Mouse (Mus musculus) spleen, adult 2 months (tissue): ENCODE data around the gene Map3k1. TPM values are rescaled to one million over a fixed set of nuclear protein-coding genes. Genes with fewer than 3 reads are reported as not detected.

ENCODE experiments used
- DNase-seq, 2 experiments: peaks; one replicate each; pipeline versions ENCODE4 v3.0.0 to v3.0.0-alpha.2; 2012 to 2021; ENCODE audit warnings: low spot score in 2 of 2, low read depth in 1 of 2
- H3K27ac ChIP-seq: fragments of 200-500 bp; 2 replicates; pipeline ENCODE4 v1.5.1; 2012; ENCODE audit warnings: low read length, inconsistent platforms; ENCODE audit not compliant: insufficient read depth
- H3K27me3 ChIP-seq: fragments of 200-500 bp; 2 replicates; pipeline ENCODE4 v1.6.1; 2012; ENCODE audit warnings: mild to moderate bottlenecking, moderate library complexity, low read length, inconsistent platforms; ENCODE audit not compliant: control insufficient read depth, insufficient read depth
- H3K36me3 ChIP-seq: fragments of 200-500 bp; 2 replicates; pipeline ENCODE4 v1.6.1; 2012; ENCODE audit warnings: mild to moderate bottlenecking, low read length, inconsistent platforms; ENCODE audit not compliant: control insufficient read depth, insufficient read depth
- H3K4me1 ChIP-seq: fragments of 200-500 bp; 2 replicates; pipeline ENCODE4 v1.6.1; 2011; ENCODE audit warnings: inconsistent platforms; ENCODE audit not compliant: control insufficient read depth, insufficient read depth, insufficient read length
- H3K4me3 ChIP-seq: fragments of 200-500 bp; 2 replicates; pipeline ENCODE4 v1.5.1; 2011; ENCODE audit warnings: mild to moderate bottlenecking, inconsistent platforms; ENCODE audit not compliant: insufficient read depth, insufficient read length; ENCODE audit errors: extremely low read depth
- CTCF ChIP-seq: fragments of 200-500 bp; IDR thresholded peaks from 2 replicates; pipeline ENCODE4 v1.5.1; 2011; ENCODE audit warnings: mild to moderate bottlenecking, inconsistent platforms; ENCODE audit not compliant: insufficient read depth, insufficient read length, insufficient replicate concordance; ENCODE audit errors: extremely low read depth
- POLR2A ChIP-seq: fragments of 200-500 bp; IDR thresholded peaks from 2 replicates; pipeline ENCODE4 v1.6.1; 2011; ENCODE audit warnings: low read depth, low read length, inconsistent platforms
- WGBS: fragments of 180-500 bp; shearing (Covaris S2); methylation state at CpG from one replicate; pipeline ENCODE4 v1.1.7; 2018; 5-methylcytosine and 5-hydroxymethylcytosine counted together
- polyA plus RNA-seq: library from polyadenylated mRNA; depleted of rRNA; stranded (reverse); fragments of >200 nt; gene quantifications from 2 replicates; pipeline ENCODE4 v1.2.3, GENCODE M21; 2012

Map3k1 gene
- polyA plus RNA-seq, 1 experiment, result 45.1 TPM

DNA sequence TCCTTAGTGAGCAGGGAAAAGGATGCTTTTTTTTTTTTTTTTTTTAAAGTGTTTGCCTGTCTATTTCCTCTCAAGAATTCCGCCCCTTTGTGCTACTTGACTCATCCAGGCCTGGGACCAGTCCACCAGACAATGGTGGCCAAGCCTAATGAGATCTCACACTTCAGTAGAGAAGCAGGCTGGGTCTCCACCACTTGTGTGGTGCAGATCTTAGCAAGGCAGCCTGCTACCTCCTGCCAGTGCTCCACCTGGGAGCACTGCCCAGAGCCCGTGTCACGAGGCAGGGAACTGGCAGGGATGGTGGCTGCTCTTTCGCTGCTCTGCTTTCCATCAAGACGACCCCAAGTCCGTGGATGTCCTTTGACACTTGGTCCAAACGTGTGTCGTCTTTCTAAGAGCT, 25.3 kb downstream of the Map3k1 start:
- WGBS, result 87% methylated on average over 8 of the region's 8 CpGs
- H3K36me3 ChIP-seq, result peaks cover 7% of the 10 kb centered on the region; the same call in 1 of the 2 replicates
- H3K4me1 ChIP-seq, result peaks cover 11% of the 10 kb centered on the region; the same call in 1 of the 2 replicates
- no peak overlapping the region for H3K27ac ChIP-seq
- DNase-seq, result no peak
- no peaks in the 10 kb centered on the region for H3K27me3 ChIP-seq
- H3K4me3 ChIP-seq, result no peak overlapping the region
- TF ChIP-seq POLR2A (no peak), CTCF (no peak)

DNA sequence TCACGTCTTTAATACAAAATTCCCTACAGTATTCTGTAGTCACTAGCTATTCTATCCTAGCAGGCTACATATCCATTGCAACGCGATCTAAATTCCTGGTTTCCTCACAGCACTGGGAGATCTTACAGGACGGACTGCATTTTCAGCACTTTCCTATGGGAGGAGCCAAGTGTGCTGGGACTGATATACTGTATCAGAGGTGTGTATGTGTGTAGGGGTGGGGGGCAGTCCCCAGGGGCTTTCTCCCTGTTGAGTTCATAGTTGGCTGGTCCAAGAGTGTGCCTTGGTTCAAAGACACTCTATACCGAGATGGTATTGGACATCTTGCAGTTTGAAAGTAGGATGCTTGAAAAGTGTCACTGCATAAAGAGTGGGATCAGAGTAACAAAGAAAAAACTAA, 29.3 kb downstream of the Map3k1 start:
- 73% methylated on average over 5 of the region's 5 CpGs for WGBS

DNA sequence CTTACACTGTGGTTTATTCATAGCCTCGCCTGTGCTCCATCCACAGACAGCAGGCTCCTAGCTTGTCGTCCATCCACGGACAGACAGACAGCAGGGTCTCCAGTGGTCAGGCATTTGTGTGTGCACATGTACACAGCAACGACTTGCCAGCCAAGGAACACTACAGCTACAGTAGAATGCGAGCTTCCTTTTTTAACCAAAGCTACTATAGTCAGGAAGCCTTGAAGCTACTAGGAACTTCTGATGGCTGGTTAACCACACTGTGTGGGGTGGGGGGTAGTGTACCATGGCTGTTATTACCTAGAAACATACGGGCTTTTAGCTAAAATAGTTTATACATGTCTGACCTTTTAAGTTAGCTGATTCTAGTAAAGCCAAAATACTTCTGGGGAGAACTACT, 30.2 kb downstream of the Map3k1 start:
- peak in 1 of 2 experiments; percentile 32 for DNase-seq
- Histone ChIP-seq H3K27me3 (no peaks in the 10 kb centered on the region), H3K27ac (peak overlapping the region; percentile 19; the same call in 1 of the 2 replicates), H3K4me1 (peaks cover 17% of the 10 kb centered on the region; the same call in 1 of the 2 replicates), H3K4me3 (no peak overlapping the region), H3K36me3 (peaks cover 11% of the 10 kb centered on the region)
- WGBS, result 5% methylated on average over 6 of the region's 6 CpGs
- TF ChIP-seq POLR2A (no peak), CTCF (no peak)

More for the DNA sequence above, 29.3 kb downstream of the Map3k1 start:
- H3K4me3 ChIP-seq, result no peak overlapping the region
- H3K27me3 ChIP-seq, result no peaks in the 10 kb centered on the region
- peaks cover 8% of the 10 kb centered on the region for H3K36me3 ChIP-seq
- H3K27ac ChIP-seq, result no peak overlapping the region
- no peak for DNase-seq
- peaks cover 17% of the 10 kb centered on the region; the same call in 1 of the 2 replicates for H3K4me1 ChIP-seq
- TF ChIP-seq CTCF, result no peak
- TF ChIP-seq POLR2A, result no peak

DNA sequence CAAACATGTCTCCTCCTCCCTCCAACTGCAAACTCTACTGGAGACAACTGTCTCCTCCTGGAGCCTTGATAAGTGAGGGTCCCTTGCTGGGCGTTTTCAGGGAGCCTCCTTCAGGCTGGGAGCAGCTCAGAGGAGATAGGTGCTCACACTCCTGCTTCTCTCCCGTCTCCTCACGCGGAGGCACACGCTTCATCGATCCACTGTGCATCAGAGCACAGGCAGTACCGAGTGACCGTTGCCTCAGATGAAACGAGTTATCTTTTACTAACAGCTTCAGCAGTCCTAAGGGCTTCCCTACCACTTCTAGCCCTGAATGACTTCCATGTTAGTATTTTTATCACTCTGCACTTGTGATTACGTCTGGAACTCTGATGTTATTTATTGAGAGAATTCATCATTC, 30.9 kb downstream of the Map3k1 start:
- Histone ChIP-seq H3K27me3 (no peaks in the 10 kb centered on the region), H3K27ac (0 out of 2 replicates have a peak overlapping the region, but pooled peaks have one; percentile 6), H3K36me3 (peaks cover 11% of the 10 kb centered on the region), H3K4me3 (no peak overlapping the region), H3K4me1 (peaks cover 17% of the 10 kb centered on the region; the same call in 1 of the 2 replicates)
- WGBS, result 75% methylated on average over 10 of the region's 10 CpGs
- DNase-seq, result no peak
- TF ChIP-seq POLR2A (no peak), CTCF (no peak)

DNA sequence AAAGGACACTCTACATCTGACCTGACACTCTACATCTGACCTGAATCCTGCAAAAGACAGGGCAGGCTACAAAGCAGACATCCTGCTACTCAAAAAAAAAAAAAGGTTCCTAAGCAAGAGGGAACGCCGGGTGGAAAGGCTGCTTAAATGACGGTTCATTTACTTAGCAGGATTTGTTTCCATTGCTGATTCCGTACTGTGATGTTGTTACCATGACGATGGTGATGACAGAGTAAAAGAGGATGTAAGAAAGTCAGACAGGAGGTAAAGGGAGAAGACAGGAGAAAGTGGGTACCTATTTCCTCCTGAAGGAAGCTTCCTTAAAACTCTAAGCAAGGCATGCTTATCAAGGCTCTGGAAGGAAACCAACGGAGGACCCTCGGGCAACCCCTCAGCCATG, 31.6 kb downstream of the Map3k1 start:
- peaks cover 17% of the 10 kb centered on the region; the same call in 1 of the 2 replicates for H3K4me1 ChIP-seq
- no peak overlapping the region for H3K4me3 ChIP-seq
- TF ChIP-seq POLR2A (no peak), CTCF (no peak)
- 64% methylated on average over 7 of the region's 7 CpGs for WGBS
- no peak for DNase-seq
- peaks cover 14% of the 10 kb centered on the region for H3K36me3 ChIP-seq
- H3K27me3 ChIP-seq, result no peaks in the 10 kb centered on the region
- H3K27ac ChIP-seq, result no peak overlapping the region

DNA sequence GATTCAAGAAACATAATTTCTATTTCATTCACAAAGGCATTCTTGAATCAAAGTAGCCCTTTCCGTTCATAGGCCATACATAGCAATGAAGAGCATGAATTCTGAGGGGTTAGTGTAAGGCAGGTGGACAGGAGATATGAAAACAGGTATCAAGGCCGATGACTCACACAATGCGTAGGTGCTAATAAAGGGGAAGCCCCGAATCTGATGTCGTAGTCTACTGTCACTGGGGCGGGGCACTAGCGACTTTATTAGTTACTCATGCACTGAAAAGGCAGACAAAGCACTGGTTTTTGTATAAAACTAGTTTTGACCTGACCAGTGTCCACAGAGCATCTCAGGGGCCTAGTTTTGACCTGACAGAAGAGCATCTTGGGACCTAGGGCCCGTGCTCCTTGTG, 36.7 kb downstream of the Map3k1 start:
- DNase-seq, result no peak
- Histone ChIP-seq H3K36me3 (peaks cover 41% of the 10 kb centered on the region), H3K4me3 (no peak overlapping the region), H3K27me3 (no peaks in the 10 kb centered on the region), H3K4me1 (no peaks in the 10 kb centered on the region), H3K27ac (no peak overlapping the region)
- 78% methylated on average over 8 of the region's 8 CpGs for WGBS
- TF ChIP-seq CTCF, result no peak
- TF ChIP-seq POLR2A, result no peak

DNA sequence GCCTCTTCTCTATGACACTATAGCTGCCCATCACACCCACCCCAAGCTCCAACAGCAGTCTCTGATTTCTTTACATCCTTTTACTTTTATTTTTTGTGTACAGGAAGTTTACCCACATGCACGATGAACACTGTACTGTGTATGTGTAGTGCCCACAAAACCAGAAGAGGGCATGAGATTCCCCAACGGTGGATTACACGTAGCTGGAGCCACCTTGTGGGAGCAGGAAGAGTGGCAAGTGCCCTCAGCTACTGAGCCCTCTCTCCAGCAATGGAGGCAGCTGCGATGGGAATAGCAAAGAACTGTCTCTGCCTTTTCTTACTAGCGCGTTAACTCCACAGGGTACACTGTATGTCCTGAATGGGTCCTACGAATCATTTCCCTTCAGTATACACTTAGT, 37.6 kb downstream of the Map3k1 start:
- H3K36me3 ChIP-seq, result peaks cover 48% of the 10 kb centered on the region

DNA sequence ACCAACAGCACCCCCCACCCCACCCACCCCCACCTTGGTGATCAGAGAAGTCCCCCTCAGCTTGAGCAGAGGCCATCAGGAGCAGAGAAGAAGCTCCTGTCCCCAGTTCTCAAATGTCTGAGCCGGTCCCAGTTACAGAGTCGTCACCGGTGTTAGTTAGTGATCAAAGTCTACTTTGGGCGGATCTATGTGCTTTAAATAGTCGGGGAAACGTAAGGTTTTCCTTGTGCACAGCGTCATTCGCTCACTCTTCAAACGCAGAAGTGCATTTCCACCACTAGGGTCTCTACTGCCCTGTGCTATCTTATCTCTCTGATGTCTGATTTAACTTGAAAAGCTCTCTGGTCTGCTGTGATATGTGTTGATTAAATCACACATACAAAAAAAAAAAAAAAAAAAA, 38.0 kb downstream of the Map3k1 start:
- Histone ChIP-seq H3K36me3 (peaks cover 50% of the 10 kb centered on the region), H3K27ac (no peak overlapping the region), H3K4me3 (no peak overlapping the region), H3K27me3 (no peaks in the 10 kb centered on the region), H3K4me1 (no peaks in the 10 kb centered on the region)
- DNase-seq, result no peak
- TF ChIP-seq POLR2A, result no peak
- no peak for TF ChIP-seq CTCF
- WGBS, result 95% methylated on average over 9 of the region's 9 CpGs

More for the DNA sequence above, 37.6 kb downstream of the Map3k1 start:
- no peaks in the 10 kb centered on the region for H3K4me1 ChIP-seq
- no peak overlapping the region for H3K4me3 ChIP-seq
- H3K27ac ChIP-seq, result no peak overlapping the region
- TF ChIP-seq CTCF, result peak; percentile 50; the same call in 1 of the 2 replicates
- TF ChIP-seq POLR2A, result no peak
- DNase-seq, result peak; percentile 31 to 46
- H3K27me3 ChIP-seq, result no peaks in the 10 kb centered on the region
- 52% methylated on average over 7 of the region's 7 CpGs for WGBS
